Mouse (Mus musculus) E14TG2a.4 (cell line): ENCODE measurements around the gene 4933424G06Rik.

Experiments
- CTCF ChIP-seq: conservative IDR thresholded peaks from 2 replicates; pipeline ENCODE4 v1.5.1; 2014; ENCODE audit warnings: low read length
- NANOG ChIP-seq: IDR thresholded peaks from 2 replicates; pipeline ENCODE4 v1.6.1; 2014; ENCODE audit warnings: borderline replicate concordance, low read length, mixed read lengths

DNA sequence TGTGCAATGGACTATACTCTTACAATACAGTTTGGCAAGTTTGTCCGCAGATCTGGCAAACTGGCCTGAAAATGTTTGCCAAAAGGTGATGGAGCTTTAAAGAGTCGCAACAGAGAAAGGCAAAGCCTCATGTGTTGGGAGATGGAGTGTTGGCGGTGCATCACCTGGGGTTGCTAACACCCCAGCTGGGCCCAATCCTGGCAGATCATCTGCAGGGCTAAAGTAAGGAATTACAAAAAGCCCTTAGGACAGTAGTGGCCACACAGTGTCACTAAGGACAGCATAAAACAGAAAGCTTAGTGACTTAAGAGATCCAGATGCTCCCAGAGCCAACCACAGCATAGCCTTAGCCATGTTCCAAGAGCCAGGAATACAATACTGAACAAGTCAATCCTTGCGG, 94.9 kb downstream of the 4933424G06Rik start:
- no peak for TF ChIP-seq CTCF
- no peak for TF ChIP-seq NANOG
